Mouse (Mus musculus): ENCODE data around the gene Mpdu1. TPM values are rescaled to one million over a fixed set of nuclear protein-coding genes. Genes with fewer than 3 reads are reported as not detected.

Gene Mpdu1
- polyA plus RNA-seq, 2 experiments, result 30.8 to 117 TPM

DNA sequence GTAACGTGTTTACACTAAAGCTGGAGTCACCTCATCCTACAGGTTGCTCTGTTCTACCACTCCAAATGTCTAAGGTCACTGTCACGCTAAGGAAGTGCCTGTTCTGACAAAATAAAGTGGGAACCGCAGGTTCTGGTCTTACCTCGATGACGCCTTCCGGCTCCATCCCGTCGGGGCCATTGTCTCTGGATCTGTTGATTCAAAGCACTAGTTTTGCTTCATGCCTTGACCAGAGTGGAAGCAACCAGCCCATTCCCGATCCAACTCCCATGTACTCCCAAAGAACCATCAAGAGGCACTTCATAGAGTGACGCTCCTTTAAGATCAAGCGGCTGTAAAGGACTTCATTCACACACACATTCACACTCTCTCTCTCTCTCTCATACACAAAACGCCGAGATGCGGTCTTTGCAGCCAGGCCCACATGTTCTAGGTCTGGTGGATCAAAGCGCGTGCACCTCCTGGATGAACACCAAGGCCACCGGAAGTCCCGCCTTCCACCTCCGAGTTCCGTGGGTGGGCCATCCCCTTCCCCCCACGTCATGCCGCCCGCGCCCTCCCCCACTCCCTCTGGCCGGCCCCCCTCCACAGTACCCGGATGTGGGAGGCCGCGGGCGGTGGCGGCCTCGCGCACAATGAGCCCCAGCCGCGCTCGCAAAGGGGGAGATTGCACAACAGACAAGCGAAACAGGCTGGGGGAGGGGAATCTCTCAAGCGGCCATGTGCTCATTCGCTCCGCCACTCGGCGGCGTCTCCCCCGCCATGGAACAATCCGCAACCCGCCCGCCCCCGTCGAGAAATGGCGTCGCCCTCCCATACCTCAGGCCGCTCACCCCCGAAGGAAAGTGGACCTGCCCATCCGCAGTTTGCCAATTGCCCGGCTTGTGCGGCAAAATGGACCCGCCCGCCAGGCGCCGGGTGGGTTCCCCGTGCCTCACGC is 8.6 kb upstream of the Mpdu1 start:
- Histone ChIP-seq H3K4me2 (replicated peaks; ENCODE audit: low read depth, low read length, severe bottlenecking) (peak overlapping the region; percentile 88), H3K36me3 (ENCODE audit: control insufficient read depth, insufficient read depth, low read length) (peaks cover 84% of the 10 kb centered on the region), H3K4me3 (replicated peaks; ENCODE audit: low read length) (peak overlapping the region; percentile 100), H3K4me1 (ENCODE audit: control insufficient read depth, insufficient read depth, low read length) (peaks cover 15% of the 10 kb centered on the region), H3K9ac (ENCODE audit: low read depth, low read length, severe bottlenecking) (peak overlapping the region; percentile 99), H3K9me3 (ENCODE audit: control insufficient read depth, low read length) (no peaks in the 10 kb centered on the region), H3K27me3 (ENCODE audit: control insufficient read depth, insufficient read depth, low read length) (no peaks in the 10 kb centered on the region), H3K27ac (replicated peaks; ENCODE audit: low read depth, low read length) (peak overlapping the region; percentile 97)
- DNase-seq (ENCODE audit: low spot score) (peak; percentile 93), ATAC-seq (ENCODE audit: low FRiP score, low read depth) (peak; percentile 73)
- TF ChIP-seq POLR2A (IDR thresholded peaks at IDR 0.05; ENCODE audit: borderline replicate concordance, extremely low read depth, insufficient read depth, insufficient read length), result peak; percentile 54; the same call in 1 of the 2 replicates
- WGBS, result 1% methylated on average over 46 of the region's 61 CpGs

DNA sequence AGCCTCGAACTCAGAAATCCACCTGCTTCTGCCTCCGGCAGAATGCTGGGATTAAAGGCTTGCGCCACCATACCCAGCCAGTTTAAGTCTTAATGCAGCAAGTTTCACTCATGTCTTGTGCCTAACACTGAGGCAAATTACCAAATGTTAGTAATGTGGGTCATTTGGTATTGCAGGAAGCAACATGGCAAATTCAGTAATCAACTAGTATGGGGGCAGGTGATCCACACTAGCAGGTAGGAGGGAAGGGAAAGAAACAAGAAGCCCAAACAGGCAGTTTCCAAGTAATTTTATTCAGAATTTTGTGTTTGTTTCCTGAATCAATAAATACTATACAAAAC is 4.2 kb upstream of the Mpdu1 start:
- H3K27me3 ChIP-seq (ENCODE audit: control insufficient read depth, insufficient read depth, low read length), result no peaks in the 10 kb centered on the region
- DNase-seq (ENCODE audit: low spot score) (no peak), ATAC-seq (ENCODE audit: low FRiP score, low read depth) (no peak)
- TF ChIP-seq POLR2A (IDR thresholded peaks at IDR 0.05; ENCODE audit: borderline replicate concordance, extremely low read depth, insufficient read depth, insufficient read length), result no peak
- H3K4me1 ChIP-seq (ENCODE audit: control insufficient read depth, insufficient read depth, low read length), result peaks cover 17% of the 10 kb centered on the region
- no peak overlapping the region for H3K4me2 ChIP-seq (replicated peaks; ENCODE audit: low read depth, low read length, severe bottlenecking)
- H3K27ac ChIP-seq (replicated peaks; ENCODE audit: low read depth, low read length), result no peak overlapping the region
- H3K9ac ChIP-seq (ENCODE audit: low read depth, low read length, severe bottlenecking), result no peak overlapping the region
- 84% methylated on average over 3 of the region's 3 CpGs for WGBS
- H3K4me3 ChIP-seq (replicated peaks; ENCODE audit: low read length), result no peak overlapping the region
- H3K36me3 ChIP-seq (ENCODE audit: control insufficient read depth, insufficient read depth, low read length), result peaks cover 78% of the 10 kb centered on the region
- H3K9me3 ChIP-seq (ENCODE audit: control insufficient read depth, low read length), result no peaks in the 10 kb centered on the region

DNA sequence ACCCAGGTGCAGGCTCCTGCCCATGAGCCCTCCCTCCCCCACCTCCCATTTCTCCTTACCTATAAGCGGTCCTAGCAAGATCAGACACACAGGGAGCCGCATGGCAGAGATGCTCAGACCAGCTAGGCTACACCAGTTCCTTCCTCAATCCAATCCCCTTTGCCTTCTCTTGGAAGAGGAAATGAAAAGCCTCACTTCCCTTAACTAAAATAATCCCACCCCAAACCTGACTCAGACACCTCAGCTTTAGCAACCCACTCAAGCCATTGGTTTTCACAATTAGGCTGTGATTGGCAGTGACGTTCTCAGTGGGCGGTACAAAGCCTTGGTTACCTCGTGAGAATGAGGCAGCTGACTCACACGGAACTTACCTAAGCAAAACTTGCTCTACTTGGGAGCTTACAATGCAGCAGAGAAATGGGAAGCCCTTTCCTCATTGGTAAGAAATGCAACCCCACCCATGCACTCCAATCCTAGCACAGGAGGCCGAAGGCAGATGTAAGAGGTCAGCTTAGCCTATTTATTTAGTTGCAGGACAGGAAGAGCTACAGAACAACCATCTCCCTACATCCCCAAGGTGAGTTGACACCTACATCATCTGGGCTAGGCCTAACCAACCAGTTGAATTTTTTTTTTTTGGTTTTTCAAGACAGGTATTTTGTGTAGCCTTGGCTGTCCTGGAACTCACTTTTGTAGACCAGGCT is 3.7 kb upstream of the Mpdu1 start, which contains the start of gene Cd68:
Cd68 (minus strand) TSS at position 193 of the 704 bp plus-strand sequence.
- Histone ChIP-seq H3K27ac (replicated peaks; ENCODE audit: low read depth, low read length) (no peak within 1 kb of the TSS), H3K9ac (ENCODE audit: low read depth, low read length, severe bottlenecking) (no peak within 1 kb of the TSS), H3K36me3 (ENCODE audit: control insufficient read depth, insufficient read depth, low read length) (peaks cover 75% of the 10 kb centered on the region), H3K4me1 (ENCODE audit: control insufficient read depth, insufficient read depth, low read length) (peaks cover 21% of the 10 kb centered on the region), H3K4me3 (replicated peaks; ENCODE audit: low read length) (no peak within 1 kb of the TSS), H3K4me2 (replicated peaks; ENCODE audit: low read depth, low read length, severe bottlenecking) (no peak within 1 kb of the TSS), H3K27me3 (ENCODE audit: control insufficient read depth, insufficient read depth, low read length) (no peaks in the 10 kb centered on the region), H3K9me3 (ENCODE audit: control insufficient read depth, low read length) (no peaks in the 10 kb centered on the region)
- 28% methylated on average over 7 of the region's 7 CpGs for WGBS
- ATAC-seq (ENCODE audit: low FRiP score, low read depth), result no peak
- TF ChIP-seq POLR2A (IDR thresholded peaks at IDR 0.05; ENCODE audit: borderline replicate concordance, extremely low read depth, insufficient read depth, insufficient read length), result no peak
- no peak for DNase-seq (ENCODE audit: low spot score)

DNA sequence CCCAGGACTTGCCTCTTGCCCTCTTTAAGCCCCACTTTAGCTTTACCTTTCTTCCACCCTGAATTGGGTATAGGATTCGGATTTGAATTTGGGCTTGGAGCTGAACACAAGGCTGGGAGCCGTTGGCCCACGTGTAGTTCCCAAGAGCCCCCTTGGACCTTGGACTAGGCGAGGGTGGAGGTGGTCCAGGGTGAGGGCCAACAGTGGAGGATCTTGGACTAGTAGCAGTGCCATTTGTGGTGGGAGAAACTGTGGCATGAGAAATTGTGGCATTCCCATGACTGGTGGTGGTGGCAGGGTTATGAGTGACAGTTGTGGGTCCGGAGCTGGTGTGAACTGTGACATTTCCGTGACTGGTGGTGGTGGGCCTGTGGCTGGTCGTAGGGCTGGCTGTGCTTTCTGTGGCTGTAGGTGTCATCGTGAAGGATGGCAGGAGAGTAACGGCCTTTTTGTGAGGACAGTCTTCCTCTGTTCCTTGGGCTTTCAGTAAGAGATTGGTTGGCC is 3.1 kb upstream of the Mpdu1 start:
- Histone ChIP-seq H3K27ac (replicated peaks; ENCODE audit: low read depth, low read length) (no peak overlapping the region), H3K36me3 (ENCODE audit: control insufficient read depth, insufficient read depth, low read length) (peaks cover 69% of the 10 kb centered on the region), H3K4me2 (replicated peaks; ENCODE audit: low read depth, low read length, severe bottlenecking) (no peak overlapping the region), H3K4me1 (ENCODE audit: control insufficient read depth, insufficient read depth, low read length) (peaks cover 21% of the 10 kb centered on the region), H3K4me3 (replicated peaks; ENCODE audit: low read length) (no peak overlapping the region), H3K27me3 (ENCODE audit: control insufficient read depth, insufficient read depth, low read length) (no peaks in the 10 kb centered on the region), H3K9ac (ENCODE audit: low read depth, low read length, severe bottlenecking) (no peak overlapping the region), H3K9me3 (ENCODE audit: control insufficient read depth, low read length) (no peaks in the 10 kb centered on the region)
- ATAC-seq (ENCODE audit: low FRiP score, low read depth) (no peak), DNase-seq (ENCODE audit: low spot score) (no peak)
- 81% methylated on average over 9 of the region's 9 CpGs for WGBS
- no peak for TF ChIP-seq POLR2A (IDR thresholded peaks at IDR 0.05; ENCODE audit: borderline replicate concordance, extremely low read depth, insufficient read depth, insufficient read length)

DNA sequence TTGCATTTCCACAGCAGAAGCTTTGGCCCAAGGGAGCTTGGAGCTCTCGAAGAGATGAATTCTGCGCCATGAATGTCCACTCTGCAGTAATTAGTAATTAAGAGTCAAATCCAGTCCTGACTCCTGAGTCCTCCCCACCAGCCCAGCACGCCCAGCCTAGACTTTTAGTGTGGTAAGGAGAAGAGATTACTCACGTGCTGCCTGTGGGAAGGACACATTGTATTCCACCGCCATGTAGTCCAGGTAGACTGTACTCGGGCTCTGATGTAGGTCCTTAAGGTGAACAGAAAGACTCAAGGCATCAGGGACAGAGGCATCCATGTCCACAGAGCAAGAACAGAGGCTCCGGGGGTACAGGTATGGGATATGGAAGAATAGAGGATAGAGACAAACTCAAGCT is 2.4 kb upstream of the Mpdu1 start:
- no peak for TF ChIP-seq POLR2A (IDR thresholded peaks at IDR 0.05; ENCODE audit: borderline replicate concordance, extremely low read depth, insufficient read depth, insufficient read length)
- Histone ChIP-seq H3K9ac (ENCODE audit: low read depth, low read length, severe bottlenecking) (no peak overlapping the region), H3K4me1 (ENCODE audit: control insufficient read depth, insufficient read depth, low read length) (peaks cover 15% of the 10 kb centered on the region), H3K4me2 (replicated peaks; ENCODE audit: low read depth, low read length, severe bottlenecking) (no peak overlapping the region), H3K9me3 (ENCODE audit: control insufficient read depth, low read length) (no peaks in the 10 kb centered on the region), H3K27ac (replicated peaks; ENCODE audit: low read depth, low read length) (no peak overlapping the region), H3K27me3 (ENCODE audit: control insufficient read depth, insufficient read depth, low read length) (no peaks in the 10 kb centered on the region), H3K4me3 (replicated peaks; ENCODE audit: low read length) (no peak overlapping the region), H3K36me3 (ENCODE audit: control insufficient read depth, insufficient read depth, low read length) (peaks cover 69% of the 10 kb centered on the region)
- ATAC-seq (ENCODE audit: low FRiP score, low read depth) (no peak), DNase-seq (ENCODE audit: low spot score) (no peak)
- 92% methylated on average over 7 of the region's 7 CpGs for WGBS
